Mouse (Mus musculus) heart, embryonic 14.5 days (tissue): ENCODE results near the gene Capn15. TPM values are rescaled to one million over a fixed set of nuclear protein-coding genes. Genes with fewer than 3 reads are reported as not detected.
A peak's percentile ranks its signal among the peaks of the same experiment; 100 is the strongest.

ENCODE experiments used
- ATAC-seq: fragments of 200-750 bp; cut with Nextera tagmentation; 2 replicates; pipeline ENCODE4 v1.8.0; 2017; ENCODE audit warnings: low read depth, moderate TSS enrichment; ENCODE audit not compliant: insufficient number of reproducible peaks, insufficient read depth, low FRiP score
- H3K27ac ChIP-seq, 2 experiments: fragments of 200-500 bp in 1 of 2; fragments of 300-500 bp in 1 of 2; sonication (generic) in 1 of 2; replicated peaks in 1 of 2; 2 replicates each; pipeline ENCODE4 v1.5.1; 2012 to 2014; ENCODE audit warnings: low read depth in 2 of 2, low read length in 2 of 2, control low read depth in 1 of 2, mild to moderate bottlenecking in 1 of 2, mixed read lengths in 1 of 2; ENCODE audit not compliant: control insufficient read depth in 1 of 2, insufficient read depth in 1 of 2
- H3K27me3 ChIP-seq: fragments of 300-500 bp; sonication (generic); 2 replicates; pipeline ENCODE4 v1.6.1; 2014; ENCODE audit warnings: mild to moderate bottlenecking, low read length, control low read depth; ENCODE audit not compliant: control insufficient read depth, insufficient read depth
- H3K36me3 ChIP-seq: fragments of 300-500 bp; sonication (generic); 2 replicates; pipeline ENCODE4 v1.6.1; 2014; ENCODE audit warnings: mild to moderate bottlenecking, control low read depth, low read length, mixed read lengths; ENCODE audit not compliant: control insufficient read depth, insufficient read depth
- H3K4me1 ChIP-seq, 2 experiments: fragments of 200-500 bp in 1 of 2; fragments of 300-500 bp in 1 of 2; sonication (generic) in 1 of 2; 2 replicates each; pipeline ENCODE4 v1.6.1; 2012 to 2014; ENCODE audit warnings: low read length in 2 of 2, control low read depth in 1 of 2, mixed read lengths in 1 of 2; ENCODE audit not compliant: control insufficient read depth in 2 of 2, insufficient read depth in 2 of 2
- H3K4me2 ChIP-seq: fragments of 300-500 bp; sonication (generic); 2 replicates; pipeline ENCODE4 v1.6.1; 2014; ENCODE audit warnings: mild to moderate bottlenecking, low read length
- H3K4me3 ChIP-seq, 2 experiments: fragments of 200-500 bp in 1 of 2; fragments of 300-500 bp in 1 of 2; sonication (generic) in 1 of 2; 2 replicates each; pipeline ENCODE4 v1.5.1; 2012 to 2014; ENCODE audit warnings: low read length in 2 of 2, mild to moderate bottlenecking in 2 of 2, control low read depth in 1 of 2, low read depth in 1 of 2, moderate library complexity in 1 of 2; ENCODE audit not compliant: control insufficient read depth in 1 of 2, insufficient read depth in 1 of 2
- H3K9ac ChIP-seq: fragments of 300-500 bp; sonication (generic); 2 replicates; pipeline ENCODE4 v1.6.1; 2014; ENCODE audit warnings: mild to moderate bottlenecking, low read length
- H3K9me3 ChIP-seq: fragments of 300-500 bp; sonication (generic); 2 replicates; pipeline ENCODE4 v1.6.1; 2016; ENCODE audit warnings: low read length, control low read depth; ENCODE audit not compliant: control insufficient read depth
- WGBS: fragments of 180-500 bp; shearing (Covaris S2); extraction: QIAGEN DNeasy Blood & Tissue Kit; methylation state at CpG from one replicate; pipeline ENCODE4 v1.1.7; 2014; 5-methylcytosine and 5-hydroxymethylcytosine counted together
- polyA plus RNA-seq: library from polyadenylated mRNA; unstranded; fragments of >200 nt; fragmentation: Nextera tagmentation; extraction: Ambion mirVana; gene quantifications from 2 replicates; pipeline ENCODE4 v1.2.1, GENCODE M21; 2014

The Capn15 gene
- polyA plus RNA-seq, result 11.2 and 11.3 TPM in 2 replicates

GRCm38 (mm10) chr17:25985306-25986294, at the start of gene Capn15:
Capn15 (minus strand) TSS chr17:25985796.
- Histone ChIP-seq H3K36me3 (peaks cover 20% of the 10 kb centered on the region), H3K4me2 (peak within 1 kb of the TSS; percentile 94), H3K9me3 (no peaks in the 10 kb centered on the region), H3K27me3 (no peaks in the 10 kb centered on the region), H3K4me1 (peaks cover 6 to 22% of the 10 kb centered on the region in 2 experiments; a peak in 3 of 4 replicates), H3K9ac (peak within 1 kb of the TSS; percentile 95), H3K27ac (peak within 1 kb of the TSS; percentile 71 to 94), H3K4me3 (peak within 1 kb of the TSS; percentile 71 to 91)
- under 1% methylated on average over 90 of the region's 91 CpGs for WGBS
- ATAC-seq, result peak; percentile 99

- H3K4me2 ChIP-seq, result no peak overlapping the region
- WGBS, result 61% methylated on average over 6 of the region's 6 CpGs
- H3K4me1 ChIP-seq, result no peaks in the 10 kb centered on the region
- no peak overlapping the region for H3K9ac ChIP-seq
- no peaks in the 10 kb centered on the region for H3K27me3 ChIP-seq
- ATAC-seq, result no peak
- H3K4me3 ChIP-seq, result no peak overlapping the region
- H3K9me3 ChIP-seq, result no peaks in the 10 kb centered on the region
- H3K36me3 ChIP-seq, result peaks cover 13% of the 10 kb centered on the region
- H3K27ac ChIP-seq, result no peak overlapping the region
Measured at GRCm38 (mm10) chr17:26032037-26032436, 46.4 kb upstream of the Capn15 start.

GRCm38 (mm10) chr17:26031583-26031982, 46.0 kb upstream of the Capn15 start:
- H3K27ac ChIP-seq, result no peak overlapping the region
- H3K9me3 ChIP-seq, result no peaks in the 10 kb centered on the region
- 76% methylated on average over 5 of the region's 5 CpGs for WGBS
- H3K4me1 ChIP-seq, result no peaks in the 10 kb centered on the region
- ATAC-seq, result no peak
- no peaks in the 10 kb centered on the region for H3K27me3 ChIP-seq
- H3K36me3 ChIP-seq, result peaks cover 13% of the 10 kb centered on the region
- no peak overlapping the region for H3K4me3 ChIP-seq
- no peak overlapping the region for H3K4me2 ChIP-seq
- no peak overlapping the region for H3K9ac ChIP-seq

- no peaks in the 10 kb centered on the region for H3K9me3 ChIP-seq
- H3K27ac ChIP-seq, result no peak overlapping the region
- no peak overlapping the region for H3K4me3 ChIP-seq
- H3K4me2 ChIP-seq, result no peak overlapping the region
- H3K4me1 ChIP-seq, result no peaks in the 10 kb centered on the region
- no peaks in the 10 kb centered on the region for H3K27me3 ChIP-seq
- H3K36me3 ChIP-seq, result 0 out of 2 replicates have a peak, but pooled peaks cover 4% of the 10 kb centered on the region
- no peak overlapping the region for H3K9ac ChIP-seq
- no peak for ATAC-seq
- 85% methylated on average over 4 of the region's 4 CpGs for WGBS
Measured at GRCm38 (mm10) chr17:26028261-26028660, 42.7 kb upstream of the Capn15 start.

GRCm38 (mm10) chr17:26024674-26025073, 39.1 kb upstream of the Capn15 start:
- H3K9me3 ChIP-seq, result no peaks in the 10 kb centered on the region
- no peak overlapping the region for H3K9ac ChIP-seq
- no peaks in the 10 kb centered on the region for H3K27me3 ChIP-seq
- no peak overlapping the region for H3K4me3 ChIP-seq
- H3K36me3 ChIP-seq, result 0 out of 2 replicates have a peak, but pooled peaks cover 4% of the 10 kb centered on the region
- no peak overlapping the region for H3K27ac ChIP-seq
- no peak overlapping the region for H3K4me2 ChIP-seq
- ATAC-seq, result no peak
- peaks cover 8 to 14% of the 10 kb centered on the region in 2 experiments; a peak in 3 of 4 replicates for H3K4me1 ChIP-seq
- WGBS, result 90% methylated on average over 9 of the region's 9 CpGs

- H3K27ac ChIP-seq, result no peak overlapping the region
- 95% methylated on average over 8 of the region's 8 CpGs for WGBS
- H3K4me1 ChIP-seq, result peaks cover 8 to 14% of the 10 kb centered on the region in 2 experiments; a peak in 3 of 4 replicates
- no peak overlapping the region for H3K4me3 ChIP-seq
- H3K9ac ChIP-seq, result no peak overlapping the region
- H3K27me3 ChIP-seq, result no peaks in the 10 kb centered on the region
- H3K9me3 ChIP-seq, result no peaks in the 10 kb centered on the region
- H3K36me3 ChIP-seq, result 0 out of 2 replicates have a peak, but pooled peaks cover 4% of the 10 kb centered on the region
- ATAC-seq, result no peak
- no peak overlapping the region for H3K4me2 ChIP-seq
Measured at GRCm38 (mm10) chr17:26023966-26024365, 38.4 kb upstream of the Capn15 start.

GRCm38 (mm10) chr17:26023181-26023580, 37.6 kb upstream of the Capn15 start:
- Histone ChIP-seq H3K36me3 (0 out of 2 replicates have a peak, but pooled peaks cover 4% of the 10 kb centered on the region), H3K27me3 (no peaks in the 10 kb centered on the region), H3K9me3 (no peaks in the 10 kb centered on the region), H3K4me2 (no peak overlapping the region), H3K27ac (no peak overlapping the region), H3K4me3 (no peak overlapping the region), H3K9ac (no peak overlapping the region), H3K4me1 (peaks cover 11 to 20% of the 10 kb centered on the region in 2 experiments)
- WGBS, result 93% methylated on average over 5 of the region's 5 CpGs
- ATAC-seq, result no peak
